Mouse (Mus musculus) cerebellum, adult 2 months (tissue): Measurements from ENCODE around the gene Plekhm3.

Experiments
- CTCF ChIP-seq: fragments of 200-500 bp; IDR thresholded peaks from 2 replicates; pipeline ENCODE4 v1.5.1; 2011; ENCODE audit warnings: low read depth, mild to moderate bottlenecking, control low read depth, low read length, moderate library complexity, borderline replicate concordance; ENCODE audit not compliant: insufficient read depth
- POLR2A ChIP-seq: fragments of 200-500 bp; IDR thresholded peaks from 2 replicates; pipeline ENCODE4 v1.6.1; 2011; ENCODE audit warnings: low read length, control low read depth, borderline replicate concordance; ENCODE audit not compliant: insufficient read depth

- TF ChIP-seq CTCF (no peak), POLR2A (no peak)
These were observed 104.4 kb downstream of the Plekhm3 start for GRCm38 (mm10) chr1:64852272-64852671.
